Mouse (Mus musculus) urinary bladder, postnatal 0 days (tissue): Measurements from ENCODE around the gene Cep104. TPM values are rescaled to one million over a fixed set of nuclear protein-coding genes. Genes with fewer than 3 reads are reported as not detected.

Experiments used
- polyA plus RNA-seq: library from polyadenylated mRNA; unstranded; fragments of >200 nt; fragmentation: Nextera tagmentation; extraction: Ambion mirVana; gene quantifications from 2 replicates; pipeline ENCODE4 v1.2.1, GENCODE M21; 2015

Gene Cep104
- polyA plus RNA-seq, result 8.3 and 9.0 TPM in 2 replicates

DNA sequence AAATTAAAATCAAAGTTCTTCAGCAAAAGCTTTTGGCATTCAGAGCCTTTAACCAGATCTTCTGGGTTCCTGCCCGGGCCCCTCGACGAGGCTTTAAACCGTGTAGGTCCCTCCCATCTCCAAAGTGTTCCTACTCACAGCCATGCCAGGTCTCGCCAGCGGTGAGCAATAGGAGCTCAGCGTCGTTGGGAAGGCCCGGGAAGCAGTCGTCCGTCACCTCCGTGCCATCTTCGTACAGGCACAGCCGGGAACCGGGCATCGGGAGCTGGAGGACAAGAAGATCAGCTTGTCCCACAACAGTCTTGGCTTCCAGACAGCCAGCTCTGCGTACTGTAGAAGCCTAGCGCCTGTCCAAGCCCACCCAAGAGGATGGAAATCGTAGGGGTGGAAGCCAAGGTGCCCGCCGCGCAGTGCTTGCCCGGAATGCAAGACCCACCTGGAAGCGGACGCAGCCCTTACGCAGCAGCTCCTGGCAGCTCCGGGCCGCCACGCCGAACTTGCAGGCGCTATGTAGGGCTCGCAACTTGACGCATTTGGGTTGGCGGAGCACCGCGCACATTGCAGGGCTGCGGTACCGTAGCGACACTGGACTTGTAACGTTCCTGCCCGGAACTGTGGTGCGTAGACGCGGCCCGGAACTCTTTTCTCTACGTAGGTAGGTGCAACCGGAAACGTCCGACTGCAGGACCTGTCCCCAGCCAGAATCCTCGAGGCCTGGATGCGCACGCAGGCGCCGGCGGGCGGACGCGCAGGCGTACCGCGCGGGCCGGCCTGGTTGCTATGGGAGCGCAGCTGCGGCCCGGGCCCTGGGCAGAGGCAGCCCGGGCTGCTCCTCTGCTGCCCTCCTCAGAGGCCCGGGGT, at the start of gene Cep104, which contains the start of gene Dffb:
Gene Cep104, plus strand, starts transcription at position 764 of the 861 bp plus-strand sequence.
Gene Dffb, minus strand, starts transcription at position 696 of the 861 bp plus-strand sequence.

DNA sequence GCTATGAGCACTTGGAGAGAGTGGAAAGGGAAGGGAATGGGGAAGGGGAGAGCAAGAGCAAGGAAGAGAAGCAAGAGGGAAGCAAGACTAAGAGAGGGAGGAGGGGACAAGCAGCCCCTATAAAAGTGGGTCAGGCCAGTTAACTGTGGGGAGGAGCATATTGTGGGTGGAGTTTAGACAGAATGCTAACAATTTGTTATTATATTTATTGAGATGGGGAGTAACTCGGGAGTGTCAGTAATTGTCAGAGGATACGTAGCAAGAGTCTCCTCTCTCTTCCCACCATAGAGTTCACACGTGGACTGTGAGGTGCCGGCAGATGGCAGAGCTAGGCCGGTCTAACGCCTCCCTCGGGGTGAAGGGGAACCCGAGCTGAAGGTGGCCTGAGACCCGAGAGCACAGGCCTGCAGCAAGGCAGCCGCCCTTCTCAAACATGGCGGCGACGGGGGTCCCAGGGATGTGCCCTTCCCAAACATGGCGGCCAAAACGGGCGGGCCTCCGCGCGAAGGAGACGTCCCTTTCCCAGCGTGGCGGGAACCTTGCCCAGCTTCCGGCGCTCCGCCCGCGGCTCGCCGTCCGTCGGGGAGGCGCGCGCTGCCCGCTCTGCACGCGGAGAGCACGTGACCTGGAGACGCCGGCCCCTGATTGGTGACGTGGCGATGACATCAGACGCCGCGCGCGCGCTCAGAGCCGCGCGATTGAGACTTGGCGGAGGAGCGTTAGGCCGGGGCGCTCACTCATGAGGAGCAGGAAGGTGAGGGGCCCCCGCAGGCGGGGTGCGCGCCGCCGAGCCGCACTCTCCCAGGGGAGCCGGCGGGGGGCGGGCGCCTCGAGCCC, 18.2 kb upstream of the Cep104 start, which contains the start of gene A430005L14Rik:
Gene A430005L14Rik, plus strand, starts transcription at position 669 of the 837 bp plus-strand sequence.

DNA sequence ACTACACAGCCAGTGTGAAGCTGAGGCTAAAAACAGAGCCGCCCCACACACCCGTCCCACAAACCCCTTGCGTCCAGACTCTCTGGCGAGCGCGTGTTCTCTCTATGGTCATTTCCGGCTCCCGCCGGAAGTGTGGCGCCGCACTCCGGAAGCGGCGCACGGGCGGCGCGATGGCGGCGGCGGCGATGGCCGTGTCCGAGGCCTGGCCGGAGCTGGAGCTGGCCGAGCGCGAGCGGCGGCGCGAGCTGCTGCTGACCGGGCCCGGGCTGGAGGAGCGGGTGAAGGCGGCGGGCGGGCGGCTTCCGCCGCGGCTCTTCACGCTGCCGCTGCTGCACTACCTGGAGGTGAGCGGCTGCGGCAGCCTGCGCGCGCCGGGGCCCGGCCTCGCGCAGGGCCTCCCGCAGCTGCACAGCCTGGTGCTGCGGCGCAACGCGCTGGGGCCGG, 36.7 kb downstream of the Cep104 start, which contains the start of gene Lrrc47:
Gene Lrrc47, plus strand, starts transcription at position 86 of the 444 bp plus-strand sequence.

DNA sequence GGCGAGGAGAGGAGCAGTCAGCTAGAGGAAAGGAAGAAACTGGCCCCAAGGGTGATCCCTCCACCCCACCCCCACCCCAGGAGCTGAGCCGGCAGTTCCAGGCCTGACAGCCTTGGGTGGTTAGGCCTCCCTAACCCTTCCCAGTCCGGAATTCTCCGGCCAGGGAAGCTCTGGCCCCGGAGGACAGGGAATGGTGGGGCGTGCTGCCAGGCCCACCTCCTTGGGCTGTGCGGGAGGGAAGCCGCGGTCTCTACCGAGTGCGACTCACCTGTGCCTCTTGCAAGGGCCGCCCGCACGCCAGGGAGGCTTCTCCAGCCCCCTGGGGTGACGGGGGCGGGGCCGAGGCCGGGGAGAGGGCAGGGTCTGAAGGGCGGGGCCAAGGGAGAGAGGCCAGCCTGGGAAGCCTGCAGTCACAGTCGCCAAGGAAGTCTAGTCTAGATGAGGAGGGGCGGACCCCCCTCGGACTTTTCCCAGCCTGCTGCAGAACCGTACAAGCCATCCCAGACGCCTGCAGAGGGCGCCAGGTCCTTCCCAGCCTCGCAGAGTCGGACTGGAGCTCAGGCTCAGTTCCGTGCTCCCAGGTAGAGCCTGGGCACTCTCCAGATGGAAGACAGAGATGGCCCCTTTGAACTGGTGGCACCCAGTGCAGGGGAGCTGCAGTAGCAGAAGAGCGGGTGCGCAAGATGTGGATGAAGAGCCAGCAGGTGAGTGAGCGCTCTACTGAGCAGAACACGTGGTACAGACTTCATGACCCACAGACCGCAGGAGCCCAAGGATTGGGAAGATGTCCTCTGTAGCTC, 50.8 kb downstream of the Cep104 start, which contains the start of gene Smim1:
Gene Smim1, minus strand, starts transcription at position 590 of the 800 bp plus-strand sequence.

DNA sequence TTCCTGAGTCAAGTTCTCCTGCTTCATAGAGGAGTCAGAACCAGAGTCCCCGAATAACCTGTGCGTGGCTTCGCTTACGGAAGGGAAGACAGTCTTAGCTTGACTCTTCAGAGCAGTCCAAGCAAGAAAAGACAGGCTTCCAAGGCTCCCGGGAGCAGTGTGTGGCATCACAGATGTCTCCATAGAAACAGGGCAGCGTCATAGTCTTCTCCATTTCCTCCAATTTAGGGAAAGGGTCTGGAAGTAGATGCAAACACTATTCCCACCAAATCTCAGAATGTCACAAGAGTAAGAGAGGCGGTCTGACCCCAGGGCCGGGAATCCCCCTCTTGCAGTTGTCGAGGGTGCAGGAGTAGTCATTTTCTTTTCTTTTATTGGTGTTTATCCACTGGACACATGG, 67.6 kb downstream of the Cep104 start, which contains the start of gene Ccdc27:
Gene Ccdc27, minus strand, starts transcription at position 101 of the 400 bp plus-strand sequence.

Other genes starting within 250 kb of the Cep104 start
- gene A430005L14Rik, start 18.0 kb upstream of the Cep104 start, polyA plus RNA-seq, result 55.1 and 56.6 TPM in 2 replicates
- gene Dffb, start 68 bp upstream of the Cep104 start, polyA plus RNA-seq, result 4.0 and 4.9 TPM in 2 replicates
- gene Lrrc47, start 36.5 kb downstream of the Cep104 start, polyA plus RNA-seq, result 11.9 and 12.8 TPM in 2 replicates
- gene Smim1, start 51.0 kb downstream of the Cep104 start, polyA plus RNA-seq, result 42.8 and 45.0 TPM in 2 replicates
- not detected in 2 replicates for gene Ccdc27, start 67.5 kb downstream of the Cep104 start, polyA plus RNA-seq
- 0.06 and 0.10 TPM in 2 replicates for gene Trp73, start 165.0 kb downstream of the Cep104 start, polyA plus RNA-seq
- 13.8 and 16.3 TPM in 2 replicates for gene Wrap73, start 167.2 kb downstream of the Cep104 start, polyA plus RNA-seq
- gene Tprgl, start 185.5 kb downstream of the Cep104 start, polyA plus RNA-seq, result 177 and 180 TPM in 2 replicates
- 11.5 and 15.4 TPM in 2 replicates for gene Megf6, start 195.5 kb downstream of the Cep104 start, polyA plus RNA-seq